In the genomic region with DNA sequence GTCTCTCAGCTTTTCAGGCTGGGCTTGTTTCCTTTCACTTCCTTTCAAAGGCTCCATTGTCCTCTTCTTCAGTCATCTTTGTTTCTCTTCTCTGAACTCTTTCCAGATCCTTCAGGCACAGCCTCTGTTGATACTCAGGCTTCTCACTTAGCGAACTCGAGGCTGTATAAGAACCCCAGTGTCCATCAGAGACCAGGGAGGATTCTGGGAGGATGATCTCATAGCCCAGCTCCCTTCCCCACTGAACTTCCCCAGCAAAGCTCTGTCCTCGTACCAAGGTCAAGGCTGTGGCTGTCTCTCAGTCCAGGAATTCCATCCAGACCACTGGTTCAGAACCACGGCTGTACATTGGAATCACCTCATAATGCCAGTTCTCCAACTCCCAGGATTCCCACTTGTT, we compare ENCODE assay signal across 13 mouse cellular contexts. TPM values are rescaled to one million over a fixed set of nuclear protein-coding genes. Genes with fewer than 3 reads are reported as not detected.
DNase-seq lines count a peak whose midpoint lies in the region; ATAC-seq lines count a peak whose summit lies in the region.
"Had no signal": no experiment of that assay in that cellular context is flagged by ENCODE, and none has a peak within 500 bp of the region (broad histone marks: within the 10 kb centered on the region; RNA-seq: fewer than 3 reads in every experiment).

No protein-coding gene starts in this region.

- intact Hi-C loops in heart, postnatal 25 days (cut with DNase I), result no loop called here

- H3K36me3 ChIP-seq in heart, embryonic 15.5 days, result no peaks in the 10 kb centered on the region
- H3K36me3 ChIP-seq in forebrain, embryonic 16.5 days (ENCODE audit: control insufficient read depth, insufficient read depth), result no peaks in the 10 kb centered on the region
- H3K36me3 ChIP-seq: embryonic facial prominence, embryonic 12.5 days; G1E had no signal

- H3K4me2 ChIP-seq in heart, embryonic 15.5 days, result no peak overlapping the region
- no peak overlapping the region for H3K4me2 ChIP-seq in forebrain, embryonic 16.5 days (ENCODE audit: low read length)
- H3K4me2 ChIP-seq: embryonic facial prominence, embryonic 12.5 days had no signal

- no peak overlapping the region for H3K9ac ChIP-seq in heart, embryonic 15.5 days
- H3K9ac ChIP-seq in forebrain, embryonic 16.5 days (replicated peaks; ENCODE audit: low read depth, low read length), result no peak overlapping the region
- H3K9ac ChIP-seq: embryonic facial prominence, embryonic 12.5 days had no signal

- no peak for DNase-seq in heart, postnatal 25 days (ENCODE audit: low spot score)
- DNase-seq in 3134 (ENCODE audit: extremely low read depth, insufficient read length, low spot score) (peak; percentile 63), R1 (ENCODE audit: low read depth, low spot score) (peak; percentile 60)
- DNase-seq in gastrocnemius, adult 8-10 months (ENCODE audit: low spot score in 2 of 2), result no peak
- no peak for DNase-seq in right cerebral cortex, postnatal 36 days (ENCODE audit: low spot score in 2 of 2)
- DNase-seq in urinary bladder, postnatal 4 days (ENCODE audit: low spot score in 2 of 2), result no peak
- DNase-seq: heart, adult 2 months; kidney, postnatal 14 days had no signal

- WGBS in heart, embryonic 15.5 days, result 28% methylated on average over 4 of the region's 4 CpGs
- WGBS in forebrain, embryonic 16.5 days, result 19% methylated on average over 4 of the region's 4 CpGs

- H3K27me3 ChIP-seq in heart, embryonic 15.5 days, result no peaks in the 10 kb centered on the region
- H3K27me3 ChIP-seq in forebrain, embryonic 16.5 days (replicated peaks; ENCODE audit: control insufficient read depth, insufficient read depth, low read length), result no peaks in the 10 kb centered on the region
- H3K27me3 ChIP-seq: embryonic facial prominence, embryonic 12.5 days had no signal

- peak overlapping the region; percentile 35; the same call in 1 of the 2 replicates for H3K27ac ChIP-seq in heart, embryonic 15.5 days
- H3K27ac ChIP-seq in forebrain, embryonic 16.5 days (ENCODE audit: low read length), result no peak overlapping the region
- H3K27ac ChIP-seq: embryonic facial prominence, embryonic 12.5 days; heart, adult 2 months had no signal

- H3K4me3 ChIP-seq in heart, embryonic 15.5 days, result no peak overlapping the region
- H3K4me3 ChIP-seq in forebrain, embryonic 16.5 days (replicated peaks; ENCODE audit: low read length), result no peak overlapping the region
- H3K4me3 ChIP-seq: embryonic facial prominence, embryonic 12.5 days; heart, adult 2 months; megakaryocyte, embryonic 14.5 days had no signal

- no peaks in the 10 kb centered on the region for H3K9me3 ChIP-seq in heart, embryonic 15.5 days (replicated peaks)
- no peaks in the 10 kb centered on the region for H3K9me3 ChIP-seq in forebrain, embryonic 16.5 days (ENCODE audit: control insufficient read depth, low read length)
- H3K9me3 ChIP-seq: embryonic facial prominence, embryonic 12.5 days had no signal

- peaks cover 8% of the 10 kb centered on the region for H3K4me1 ChIP-seq in heart, embryonic 15.5 days (replicated peaks)
- H3K4me1 ChIP-seq in forebrain, embryonic 16.5 days (replicated peaks; ENCODE audit: control insufficient read depth, insufficient read depth, low read length), result no peaks in the 10 kb centered on the region; the same call in 1 of the 2 replicates
- H3K4me1 ChIP-seq: embryonic facial prominence, embryonic 12.5 days; megakaryocyte, embryonic 14.5 days had no signal

- 0 out of 2 replicates have a peak, but pooled peaks have one; percentile 40 for ATAC-seq in heart, embryonic 15.5 days (replicated peaks; ENCODE audit: insufficient number of reproducible peaks, insufficient read depth, low FRiP score, low read depth)
- ATAC-seq in forebrain, embryonic 16.5 days, result peak; percentile 28; the same call in 1 of the 2 replicates

RNA-seq across cellular contexts. Expression of a gene that starts 18.4 kb away (rescaled TPM):
- 1.7 and 2.3 TPM in 2 replicates for polyA plus RNA-seq in heart, embryonic 15.5 days (2015; fragmentation: Nextera tagmentation; extraction: Ambion mirVana)
- 1 to 10 TPM; 1.5 TPM for total RNA-seq in heart, postnatal 25 days (2021)
- 0.85 and 1.2 TPM in 2 replicates for polyA plus RNA-seq in forebrain, embryonic 16.5 days (2015; fragmentation: Nextera tagmentation; extraction: Ambion mirVana)
- under 1 TPM; 0.39 to 0.92 (median 0.61) TPM for total RNA-seq in gastrocnemius, adult 8-10 months (2022)

RNA-seq across cellular contexts. Expression of a gene that starts 54.2 kb away (rescaled TPM):
- 0.28 and 0.29 TPM in 2 replicates for polyA plus RNA-seq in heart, embryonic 15.5 days (2015; fragmentation: Nextera tagmentation; extraction: Ambion mirVana)
- under 1 TPM in 1 of 2 experiments, not detected in 1; 0.08 TPM for total RNA-seq in heart, postnatal 25 days (2021)
- polyA plus RNA-seq in forebrain, embryonic 16.5 days (2015; fragmentation: Nextera tagmentation; extraction: Ambion mirVana), result 0.06 TPM in 1 of 2 replicates, not detected in the other
- total RNA-seq in gastrocnemius, adult 8-10 months (2022), result 10 to 100 TPM in 1 of 4 experiments, 1 to 10 TPM in 3; 9.2 to 11.0 (median 9.7) TPM
- polyA plus RNA-seq: G1E; heart, adult 2 months had no signal

Comparison
In these comparisons a context has a peak if more than half of its experiments do, and no peak if none do; other contexts are left out.
1. DNase-seq: peak in 3134 (single experiment) and R1 (single experiment); none in heart, postnatal 25 days (single experiment), gastrocnemius, adult 8-10 months (0 of 2), right cerebral cortex, postnatal 36 days (0 of 2) and urinary bladder, postnatal 4 days (0 of 2).
2. RNA of a gene that starts 54.2 kb away (total RNA-seq): 9.2 to 11.0 TPM in gastrocnemius, adult 8-10 months; 0.08 TPM in heart, postnatal 25 days; every median in the first group is over 4 times any median in the second.